Mouse (Mus musculus): Measurements from ENCODE around the gene Nrbp1. TPM values are rescaled to one million over a fixed set of nuclear protein-coding genes. Genes with fewer than 3 reads are reported as not detected.
A peak's percentile ranks its signal among the peaks of the same experiment; 100 is the strongest.
"Not testable (repeated sequence)": the region's sequence is repeated elsewhere in the genome, so short reads cannot be mapped to it uniquely, and the experiment has no call there.

The Nrbp1 gene
- polyA plus RNA-seq, 1 experiment from 2014 or later, result 171 TPM

- H3K27ac ChIP-seq (replicated peaks), result no peak overlapping the region
- no peak overlapping the region for H3K4me2 ChIP-seq
- H3K9me3 ChIP-seq, result 0 out of 2 replicates have a peak, but pooled peaks cover 4% of the 10 kb centered on the region
- peaks cover 34% of the 10 kb centered on the region for H3K4me1 ChIP-seq (replicated peaks)
- H3K4me3 ChIP-seq, result no peak overlapping the region
- peaks cover 69% of the 10 kb centered on the region for H3K36me3 ChIP-seq
- H3K27me3 ChIP-seq, result no peaks in the 10 kb centered on the region
- no peak overlapping the region for H3K9ac ChIP-seq
- ATAC-seq (ENCODE audit: low FRiP score, low read depth), result no peak
- WGBS, result 89% methylated on average over 5 of the region's 5 CpGs
Observed at GRCm38 (mm10) chr5:31198616-31199320, 41.9 kb upstream of the Nrbp1 start.

GRCm38 (mm10) chr5:31199321-31199892 is 41.3 kb upstream of the Nrbp1 start:
- Histone ChIP-seq H3K4me1 (replicated peaks) (peaks cover 27% of the 10 kb centered on the region), H3K4me2 (no peak overlapping the region), H3K9me3 (0 out of 2 replicates have a peak, but pooled peaks cover 4% of the 10 kb centered on the region), H3K9ac (no peak overlapping the region), H3K4me3 (no peak overlapping the region), H3K27ac (replicated peaks) (no peak overlapping the region), H3K27me3 (no peaks in the 10 kb centered on the region), H3K36me3 (peaks cover 76% of the 10 kb centered on the region)
- WGBS, result 91% methylated on average over 19 of the region's 19 CpGs
- no peak for ATAC-seq (ENCODE audit: low FRiP score, low read depth)

GRCm38 (mm10) chr5:31199893-31200292 is 40.8 kb upstream of the Nrbp1 start:
- H3K4me2 ChIP-seq, result no peak overlapping the region
- ATAC-seq (ENCODE audit: low FRiP score, low read depth), result no peak
- 86% methylated on average over 9 of the region's 9 CpGs for WGBS

GRCm38 (mm10) chr5:31200327-31200768 is 40.3 kb upstream of the Nrbp1 start:
- ATAC-seq (ENCODE audit: low FRiP score, low read depth), result no peak
- Histone ChIP-seq H3K4me2 (peak overlapping the region; percentile 81; the same call in 1 of the 2 replicates), H3K4me1 (replicated peaks) (peaks cover 24% of the 10 kb centered on the region), H3K27me3 (no peaks in the 10 kb centered on the region), H3K27ac (replicated peaks) (no peak overlapping the region), H3K9me3 (0 out of 2 replicates have a peak, but pooled peaks cover 4% of the 10 kb centered on the region), H3K9ac (no peak overlapping the region), H3K36me3 (peaks cover 79% of the 10 kb centered on the region), H3K4me3 (peak overlapping the region; percentile 84)
- 90% methylated on average over 27 of the region's 27 CpGs for WGBS

More at GRCm38 (mm10) chr5:31199893-31200292, 40.8 kb upstream of the Nrbp1 start:
- H3K9ac ChIP-seq, result no peak overlapping the region
- H3K27ac ChIP-seq (replicated peaks), result no peak overlapping the region
- peaks cover 24% of the 10 kb centered on the region for H3K4me1 ChIP-seq (replicated peaks)
- H3K27me3 ChIP-seq, result no peaks in the 10 kb centered on the region
- no peak overlapping the region for H3K4me3 ChIP-seq
- H3K36me3 ChIP-seq, result peaks cover 79% of the 10 kb centered on the region
- H3K9me3 ChIP-seq, result 0 out of 2 replicates have a peak, but pooled peaks cover 4% of the 10 kb centered on the region

GRCm38 (mm10) chr5:31201042-31201741 is 39.5 kb upstream of the Nrbp1 start:
- no peaks in the 10 kb centered on the region for H3K27me3 ChIP-seq
- 0 out of 2 replicates have a peak, but pooled peaks cover 4% of the 10 kb centered on the region for H3K9me3 ChIP-seq
- H3K36me3 ChIP-seq, result peaks cover 79% of the 10 kb centered on the region
- H3K4me3 ChIP-seq, result peak overlapping the region; percentile 84
- peak overlapping the region; percentile 81 for H3K4me2 ChIP-seq
- peak overlapping the region; percentile 87 for H3K27ac ChIP-seq (replicated peaks)
- peaks cover 24% of the 10 kb centered on the region for H3K4me1 ChIP-seq (replicated peaks)
- 21% methylated on average over 13 of the region's 13 CpGs for WGBS
- no peak for ATAC-seq (ENCODE audit: low FRiP score, low read depth)
- H3K9ac ChIP-seq, result peak overlapping the region; percentile 87

- WGBS, result under 1% methylated on average over 52 of the region's 53 CpGs
- Histone ChIP-seq H3K9me3 (0 out of 2 replicates have a peak, but pooled peaks cover 4% of the 10 kb centered on the region), H3K36me3 (peaks cover 74% of the 10 kb centered on the region), H3K4me2 (peak within 1 kb of the TSS; percentile 81), H3K4me3 (peak within 1 kb of the TSS; percentile 84), H3K9ac (peak within 1 kb of the TSS; percentile 87), H3K27ac (replicated peaks) (peak within 1 kb of the TSS; percentile 87), H3K27me3 (no peaks in the 10 kb centered on the region), H3K4me1 (replicated peaks) (peaks cover 24% of the 10 kb centered on the region)
- peak; percentile 97 for ATAC-seq (ENCODE audit: low FRiP score, low read depth)
Observed at GRCm38 (mm10) chr5:31201742-31202590, 38.7 kb upstream of the Nrbp1 start, which contains the start of gene Zfp513. Zfp513 (minus strand) TSS chr5:31202303.

- peak overlapping the region; percentile 87 for H3K27ac ChIP-seq (replicated peaks)
Observed at GRCm38 (mm10) chr5:31202933-31203332, 37.7 kb upstream of the Nrbp1 start.

GRCm38 (mm10) chr5:31203866-31204265 is 36.8 kb upstream of the Nrbp1 start:
- no peak overlapping the region for H3K27ac ChIP-seq (replicated peaks)
- 0 out of 2 replicates have a peak, but pooled peaks cover 4% of the 10 kb centered on the region for H3K9me3 ChIP-seq
- no peak overlapping the region for H3K9ac ChIP-seq
- H3K36me3 ChIP-seq, result peaks cover 69% of the 10 kb centered on the region
- H3K4me3 ChIP-seq, result no peak overlapping the region
- no peak overlapping the region for H3K4me2 ChIP-seq
- no peaks in the 10 kb centered on the region for H3K27me3 ChIP-seq
- no peak for ATAC-seq (ENCODE audit: low FRiP score, low read depth)
- WGBS, result 84% methylated on average over 2 of the region's 2 CpGs
- peaks cover 24% of the 10 kb centered on the region for H3K4me1 ChIP-seq (replicated peaks)

More at GRCm38 (mm10) chr5:31202933-31203332, 37.7 kb upstream of the Nrbp1 start:
- H3K9ac ChIP-seq, result no peak overlapping the region
- H3K27me3 ChIP-seq, result no peaks in the 10 kb centered on the region
- 84% methylated on average over 7 of the region's 7 CpGs for WGBS
- peak overlapping the region; percentile 60 for H3K4me2 ChIP-seq
- 0 out of 2 replicates have a peak, but pooled peaks cover 4% of the 10 kb centered on the region for H3K9me3 ChIP-seq
- no peak for ATAC-seq (ENCODE audit: low FRiP score, low read depth)
- peaks cover 24% of the 10 kb centered on the region for H3K4me1 ChIP-seq (replicated peaks)
- H3K36me3 ChIP-seq, result peaks cover 74% of the 10 kb centered on the region
- H3K4me3 ChIP-seq, result peak overlapping the region; percentile 84; the same call in 1 of the 2 replicates

- peaks cover 24% of the 10 kb centered on the region for H3K4me1 ChIP-seq (replicated peaks)
- 94% methylated on average over 6 of the region's 6 CpGs for WGBS
Observed at GRCm38 (mm10) chr5:31204421-31204820, 36.2 kb upstream of the Nrbp1 start.

GRCm38 (mm10) chr5:31216554-31216953 is 24.1 kb upstream of the Nrbp1 start:
- not testable (repeated sequence) for H3K9me3 ChIP-seq; H3K27me3 ChIP-seq; H3K9ac ChIP-seq; H3K4me2 ChIP-seq; H3K36me3 ChIP-seq; H3K4me3 ChIP-seq; ATAC-seq (ENCODE audit: low FRiP score, low read depth); H3K27ac ChIP-seq (replicated peaks)
- 95% methylated on average over 6 of the region's 6 CpGs for WGBS
- H3K4me1 ChIP-seq (replicated peaks), result peaks cover 17% of the 10 kb centered on the region

More at GRCm38 (mm10) chr5:31204421-31204820, 36.2 kb upstream of the Nrbp1 start:
- no peak overlapping the region for H3K4me3 ChIP-seq
- H3K36me3 ChIP-seq, result peaks cover 63% of the 10 kb centered on the region
- H3K27me3 ChIP-seq, result no peaks in the 10 kb centered on the region
- no peak overlapping the region for H3K9ac ChIP-seq
- ATAC-seq (ENCODE audit: low FRiP score, low read depth), result no peak
- H3K27ac ChIP-seq (replicated peaks), result no peak overlapping the region
- no peak overlapping the region for H3K4me2 ChIP-seq
- H3K9me3 ChIP-seq, result 0 out of 2 replicates have a peak, but pooled peaks cover 4% of the 10 kb centered on the region

GRCm38 (mm10) chr5:31218294-31218693 is 22.4 kb upstream of the Nrbp1 start:
- no peak overlapping the region for H3K9ac ChIP-seq
- peak overlapping the region; percentile 66 for H3K4me2 ChIP-seq
- ATAC-seq (ENCODE audit: low FRiP score, low read depth), result no peak
- no peak overlapping the region for H3K27ac ChIP-seq (replicated peaks)
- no peaks in the 10 kb centered on the region for H3K9me3 ChIP-seq
- peaks cover 26% of the 10 kb centered on the region for H3K4me1 ChIP-seq (replicated peaks)
- H3K27me3 ChIP-seq, result no peaks in the 10 kb centered on the region
- no peaks in the 10 kb centered on the region for H3K36me3 ChIP-seq
- no peak overlapping the region for H3K4me3 ChIP-seq
- WGBS, result 62% methylated on average over 7 of the region's 7 CpGs
